Mouse (Mus musculus): ENCODE results near the gene Nrg3.

GRCm38 (mm10) chr14:39472146-39472751 is 639 bp downstream of the Nrg3 start:
- TF ChIP-seq USF1 (IDR thresholded peaks at IDR 0.05; ENCODE audit: low read depth), result no peak
- no peak for TF ChIP-seq MYOG (IDR thresholded peaks at IDR 0.05; ENCODE audit: control insufficient read depth in 1 of 3, insufficient read depth in 1 of 3, insufficient read length in 2 of 3, low read depth in 2 of 3)
- no peak for TF ChIP-seq POLR2A (IDR thresholded peaks at IDR 0.05; ENCODE audit: insufficient read length, low read depth)
- no peak for TF ChIP-seq E2F4 (IDR thresholded peaks at IDR 0.05; ENCODE audit: insufficient read depth)
- TF ChIP-seq MAX (IDR thresholded peaks at IDR 0.05; ENCODE audit: low read depth), result no peak
- no peak for TF ChIP-seq TCF12 (IDR thresholded peaks at IDR 0.05; ENCODE audit: insufficient read depth, poor library complexity, severe bottlenecking)
- TF ChIP-seq REST (IDR thresholded peaks at IDR 0.05; ENCODE audit: insufficient read depth, insufficient read length), result no peak
- TF ChIP-seq TCF3 (IDR thresholded peaks at IDR 0.05; ENCODE audit: insufficient read length, low read depth), result no peak
- no peak for TF ChIP-seq SRF (IDR thresholded peaks at IDR 0.05; ENCODE audit: control insufficient read depth, insufficient read length, low read depth)
- TF ChIP-seq MYOD1 (IDR thresholded peaks at IDR 0.05; ENCODE audit: control insufficient read depth in 1 of 3, insufficient read length in 2 of 3, low read depth in 2 of 3), result no peak
- no peak for TF ChIP-seq POLR2AphosphoS2 (IDR thresholded peaks at IDR 0.05; ENCODE audit: insufficient read length, low read depth)

All from myocyte (in vitro differentiated cells).